Mouse (Mus musculus) brain, adult 2 months (tissue): Measurements from ENCODE around the gene Rere.
"Not testable (repeated sequence)": the region's sequence is repeated elsewhere in the genome, so short reads cannot be mapped to it uniquely, and the experiment has no call there.

Experiments used
- DNase-seq: peaks from one replicate; pipeline ENCODE4 v3.0.0; 2011; ENCODE audit warnings: low read depth, low spot score

Gene Rere

GRCm38 (mm10) chr4:150495568-150495967, 214.1 kb downstream of the Rere start:
- no peak for DNase-seq

- DNase-seq = peak; percentile 59
Measured at GRCm38 (mm10) chr4:150504304-150505021, 223.0 kb downstream of the Rere start.

GRCm38 (mm10) chr4:150509026-150509712, 227.7 kb downstream of the Rere start:
- DNase-seq = peak; percentile 52

- DNase-seq = peak; percentile 76
Measured at GRCm38 (mm10) chr4:150510036-150510435, 228.6 kb downstream of the Rere start.

GRCm38 (mm10) chr4:150513387-150513786, 231.9 kb downstream of the Rere start:
- not testable (repeated sequence) for DNase-seq

- no peak for DNase-seq
Measured at GRCm38 (mm10) chr4:150516201-150516600, 234.8 kb downstream of the Rere start.

- DNase-seq = peak; percentile 82
Measured at GRCm38 (mm10) chr4:150517381-150517780, 235.9 kb downstream of the Rere start.

GRCm38 (mm10) chr4:150518826-150519225, 237.4 kb downstream of the Rere start:
- DNase-seq = no peak

GRCm38 (mm10) chr4:150520069-150520468, 238.6 kb downstream of the Rere start:
- DNase-seq = no peak

GRCm38 (mm10) chr4:150522425-150522824, 241.0 kb downstream of the Rere start:
- DNase-seq = no peak

GRCm38 (mm10) chr4:150523351-150523750, 241.9 kb downstream of the Rere start:
- DNase-seq = no peak

- DNase-seq = no peak
Measured at GRCm38 (mm10) chr4:150526269-150526668, 244.8 kb downstream of the Rere start.

- DNase-seq = peak; percentile 85
Measured at GRCm38 (mm10) chr4:150528426-150528825, 247.0 kb downstream of the Rere start.

- DNase-seq = no peak
Measured at GRCm38 (mm10) chr4:150528846-150529245, 247.4 kb downstream of the Rere start.

GRCm38 (mm10) chr4:150531869-150532268, 250.4 kb downstream of the Rere start:
- DNase-seq = no peak

GRCm38 (mm10) chr4:150536821-150537510, 255.5 kb downstream of the Rere start:
- peak; percentile 65 for DNase-seq

GRCm38 (mm10) chr4:150539846-150540245, 258.4 kb downstream of the Rere start:
- DNase-seq = no peak

GRCm38 (mm10) chr4:150540392-150541094, 259.1 kb downstream of the Rere start:
- DNase-seq = peak; percentile 56

GRCm38 (mm10) chr4:150544231-150544630, 262.8 kb downstream of the Rere start:
- DNase-seq = no peak

GRCm38 (mm10) chr4:150544652-150545258, 263.3 kb downstream of the Rere start:
- DNase-seq = peak; percentile 86

GRCm38 (mm10) chr4:150545775-150546174, 264.3 kb downstream of the Rere start:
- DNase-seq = no peak
